Mouse (Mus musculus): ENCODE data around the gene Bnc2.

DNA sequence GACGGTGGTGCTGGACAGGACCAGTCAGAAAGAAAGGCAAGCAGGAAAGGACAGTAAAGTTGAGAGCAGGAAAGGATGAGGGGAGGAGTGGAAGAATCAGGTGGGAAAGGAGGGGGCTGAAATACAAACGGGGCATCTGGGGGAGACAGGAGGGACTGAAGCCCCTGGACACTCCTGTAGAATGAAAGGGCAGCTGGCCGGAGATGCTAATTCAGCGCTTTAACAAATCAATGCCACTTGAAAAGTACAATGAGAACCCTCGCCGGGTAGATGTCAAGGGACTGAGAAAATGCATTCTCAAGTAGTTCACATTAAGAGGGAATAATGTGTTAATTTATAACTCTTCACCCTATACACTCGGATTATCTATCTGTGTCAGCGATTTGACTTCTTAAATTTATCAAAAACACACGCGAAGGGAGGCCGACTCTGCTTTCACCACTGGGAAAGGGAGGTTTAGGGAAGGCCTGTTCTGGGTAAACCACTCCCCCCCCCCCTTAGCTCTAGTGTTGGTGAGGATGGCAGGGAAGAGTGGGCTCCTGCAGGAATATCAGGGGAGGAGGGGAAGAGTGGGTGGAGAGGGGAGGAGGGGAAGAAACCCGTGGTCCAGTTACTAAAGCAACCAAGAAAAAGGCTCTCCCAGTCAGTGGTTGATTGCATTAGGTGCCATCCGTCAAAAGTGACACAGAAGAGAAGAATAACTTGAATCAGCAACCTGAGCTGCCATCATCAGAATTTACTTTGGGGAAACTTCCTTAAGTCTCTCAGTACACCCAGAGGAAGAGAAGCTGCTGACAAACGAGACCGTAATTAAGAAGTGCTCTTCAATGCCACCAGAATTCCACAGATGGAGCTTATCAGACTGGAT, 147.8 kb downstream of the Bnc2 start:
- TF ChIP-seq POLR2A (IDR thresholded peaks at IDR 0.05; ENCODE audit: low read depth, low read length) (no peak), CTCF (conservative IDR thresholded peaks at IDR 0.05; ENCODE audit: insufficient read depth, insufficient read length, low read depth, low read length) (no peak)
